Mouse (Mus musculus): ENCODE data around the gene Gm9903. TPM values are rescaled to one million over a fixed set of nuclear protein-coding genes. Genes with fewer than 3 reads are reported as not detected.
A peak's percentile ranks its signal among the peaks of the same experiment; 100 is the strongest.

The Gm9903 gene
- total RNA-seq, 2 experiments from 2014 or later, result 0.87 to 1.2 TPM

DNA sequence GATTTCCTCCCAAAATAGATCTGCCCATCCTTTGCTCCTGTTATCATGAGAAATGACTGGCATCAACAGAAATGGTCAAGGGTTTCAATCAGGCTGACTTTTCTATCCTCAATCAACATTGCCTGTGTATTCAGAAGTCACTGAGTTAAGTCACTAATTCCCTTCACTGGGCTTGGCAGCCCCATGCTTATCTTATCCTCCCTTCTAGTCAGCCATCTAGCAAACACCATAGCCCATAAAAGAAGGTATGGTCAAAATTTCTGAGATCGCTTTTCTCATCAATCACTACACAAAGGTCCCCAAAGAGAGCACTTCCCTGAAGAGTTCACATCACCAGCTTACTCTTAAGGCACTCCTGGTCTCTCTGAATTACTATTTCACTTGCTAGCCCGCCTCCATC lies 21.3 kb downstream of the Gm9903 start:
- no peak for DNase-seq

GRCm38 (mm10) chr5:33651541-33651920 lies 21.8 kb downstream of the Gm9903 start:
- DNase-seq, result no peak

- peak; percentile 96 to 98 for DNase-seq
Measured at GRCm38 (mm10) chr5:33651921-33652782, 22.4 kb downstream of the Gm9903 start, which contains the start of gene Slbp. TSS of gene Slbp (minus strand) at chr5:33652574.

- no peak for DNase-seq
Measured at GRCm38 (mm10) chr5:33652783-33653173, 23.1 kb downstream of the Gm9903 start.

DNA sequence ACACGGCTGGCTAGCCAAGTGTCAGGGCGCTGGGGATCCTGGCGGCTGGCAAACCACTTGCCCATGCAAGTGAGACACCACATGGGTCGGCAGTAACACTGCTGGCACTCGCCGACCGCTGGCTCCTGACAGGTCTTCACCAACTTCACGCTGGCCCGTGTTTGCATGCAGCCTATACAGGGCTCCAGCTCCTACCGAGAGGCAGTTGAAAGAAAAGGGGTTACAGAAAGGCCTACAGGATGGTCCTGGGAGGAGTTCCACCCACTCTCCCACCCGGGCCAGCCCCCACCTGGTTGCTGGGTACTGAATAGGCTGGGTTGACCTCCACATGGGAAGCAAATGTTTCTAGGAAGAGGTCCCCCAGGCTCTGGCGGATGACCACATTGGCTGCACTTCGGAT lies 24.7 kb downstream of the Gm9903 start:
- DNase-seq, result no peak

- no peak for DNase-seq
Measured at GRCm38 (mm10) chr5:33655251-33655840, 25.6 kb downstream of the Gm9903 start.

- no peak for DNase-seq
Measured at GRCm38 (mm10) chr5:33656739-33657138, 27.0 kb downstream of the Gm9903 start.

DNA sequence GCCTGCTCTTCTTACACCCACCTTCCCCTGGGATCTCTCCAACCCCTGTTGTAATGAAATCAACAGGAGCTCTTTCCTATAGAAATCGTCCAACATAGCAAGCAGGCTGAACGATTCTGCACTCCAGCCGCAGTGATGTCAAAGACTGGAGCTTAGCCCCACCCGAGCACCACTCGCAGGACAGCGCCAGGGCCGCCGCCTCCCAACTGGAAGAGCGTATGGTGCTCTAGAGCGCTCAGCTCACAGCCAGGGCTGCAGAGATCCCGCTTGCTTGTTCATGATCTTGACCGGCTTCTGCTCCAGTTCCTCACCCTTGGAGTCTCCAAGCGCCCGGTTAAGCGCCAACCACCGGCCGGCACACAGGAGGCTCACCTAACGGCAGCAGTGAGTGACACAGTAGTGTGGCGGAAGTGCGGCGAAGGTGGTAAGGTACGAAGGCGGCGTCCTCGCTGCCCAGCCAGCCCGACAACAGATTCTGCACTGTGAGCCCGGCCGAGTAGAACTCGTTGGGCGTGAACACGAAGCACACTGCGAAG lies 27.6 kb downstream of the Gm9903 start:
- no peak for DNase-seq

- peak; percentile 97 to 100 for DNase-seq
Measured at GRCm38 (mm10) chr5:33657787-33658663, 28.3 kb downstream of the Gm9903 start, which contains the start of the genes Tacc3 and Tmem129. TSS of gene Tacc3 (plus strand) at chr5:33658128. TSS of gene Tmem129 (minus strand) at chr5:33658416.

DNA sequence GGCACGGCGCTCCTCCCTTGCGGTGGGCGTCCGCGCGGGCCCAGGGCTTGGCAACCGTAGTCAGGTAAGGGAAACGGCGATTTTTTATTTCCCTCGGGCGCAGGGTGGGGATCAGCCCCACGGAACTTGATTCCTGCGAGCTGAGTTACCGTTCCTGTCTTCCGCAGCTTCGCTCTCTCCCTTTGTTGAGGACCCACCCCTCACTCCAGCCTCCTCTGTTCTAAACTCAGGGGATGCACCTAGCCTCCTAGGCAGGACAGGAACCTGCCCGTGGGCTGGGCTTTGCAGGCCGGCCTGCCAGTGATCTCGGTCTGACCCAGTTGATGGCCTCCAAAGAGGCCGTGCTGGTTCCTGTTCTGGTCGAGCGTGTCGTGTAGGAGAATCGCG lies 28.9 kb downstream of the Gm9903 start:
- no peak for DNase-seq

- peak in 1 of 2 experiments; percentile 51 for DNase-seq
Measured at GRCm38 (mm10) chr5:33668223-33668622, 38.5 kb downstream of the Gm9903 start.

DNA sequence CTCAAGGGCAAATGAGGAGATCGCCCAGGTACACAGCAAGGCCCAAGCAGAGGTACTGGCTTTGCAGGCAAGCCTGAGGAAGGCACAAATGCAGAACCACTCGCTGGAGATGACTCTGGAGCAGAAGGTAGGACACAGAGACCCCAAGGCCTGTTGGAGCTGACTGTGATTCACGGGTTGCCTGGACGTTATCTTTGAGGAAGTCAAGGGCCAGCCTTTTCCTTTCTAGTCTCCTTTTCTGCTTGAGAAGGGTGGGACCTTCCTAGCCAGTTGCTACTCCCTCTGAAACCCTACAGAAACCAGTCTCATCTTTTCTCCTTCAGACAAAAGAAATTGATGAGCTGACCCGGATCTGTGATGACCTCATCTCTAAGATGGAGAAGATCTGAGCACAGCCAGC lies 41.9 kb downstream of the Gm9903 start:
- no peak for DNase-seq

GRCm38 (mm10) chr5:33674439-33674838 lies 44.7 kb downstream of the Gm9903 start:
- DNase-seq, result peak in 1 of 2 experiments; percentile 30

DNA sequence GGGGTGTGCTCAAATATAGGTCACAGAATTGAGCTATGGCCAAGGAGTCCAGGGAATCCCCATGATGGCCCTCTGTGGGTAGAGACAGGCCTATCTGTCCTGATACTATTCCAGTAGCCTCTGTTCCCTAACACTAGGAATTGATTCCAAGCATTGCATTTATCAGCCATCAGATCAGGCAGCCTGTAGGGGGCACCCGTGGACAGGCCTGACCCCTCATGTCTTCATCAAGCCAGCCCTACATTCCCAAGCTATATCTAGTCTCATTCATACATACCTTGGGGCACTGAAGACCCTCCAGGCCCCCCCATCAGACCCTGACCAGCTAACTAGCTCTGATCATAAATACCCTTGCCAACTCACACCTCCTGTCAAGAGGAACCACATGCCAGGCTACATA lies 46.2 kb downstream of the Gm9903 start:
- DNase-seq, result peak in 1 of 2 experiments; percentile 53

DNA sequence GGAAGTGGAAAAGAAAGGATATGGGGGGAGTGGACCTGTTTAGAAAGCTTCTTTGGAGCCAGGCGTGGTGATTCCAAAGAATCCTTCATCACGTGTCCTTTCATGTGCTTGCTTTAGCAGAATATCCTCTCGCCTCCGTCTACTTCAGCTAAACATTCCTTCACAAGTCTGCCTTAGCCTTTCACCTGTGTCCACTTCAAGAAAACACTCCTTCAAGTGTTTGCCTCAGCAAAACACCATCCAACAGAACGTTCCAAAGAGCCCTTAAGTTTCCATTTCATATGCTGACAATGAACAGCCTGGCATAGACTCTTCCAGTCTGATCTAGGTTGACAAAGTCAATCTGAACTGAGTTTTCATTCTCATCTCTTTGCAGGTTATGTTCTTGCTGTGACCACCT lies 48.5 kb downstream of the Gm9903 start:
- DNase-seq, result no peak

DNA sequence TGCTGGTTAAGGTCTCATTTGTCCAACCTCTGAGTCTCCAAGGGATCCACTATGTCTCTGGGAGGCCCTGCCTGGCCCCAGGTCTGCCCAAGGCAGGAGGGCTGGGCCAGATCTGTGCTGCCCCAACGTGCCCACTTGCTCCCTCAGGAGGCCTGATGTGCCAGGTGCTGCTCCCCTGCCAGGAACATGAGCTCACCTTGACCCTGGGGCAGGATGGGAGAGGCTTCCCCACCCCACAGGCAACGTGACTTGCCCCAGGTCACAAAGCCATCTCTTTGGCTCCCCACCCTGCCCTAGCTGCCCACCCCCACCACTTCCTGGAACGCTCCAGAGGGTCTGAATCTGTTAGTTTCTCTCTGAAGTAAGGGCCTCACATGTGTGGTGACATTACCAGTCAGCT lies 51.3 kb downstream of the Gm9903 start:
- DNase-seq, result no peak

Other genes starting within 250 kb of the Gm9903 start
- not detected for gene Nkx1-1, start 195.9 kb upstream of the Gm9903 start, total RNA-seq (2021)
- 10 to 100 TPM; 21.6 to 28.7 TPM for gene Fam53a, start 290 bp upstream of the Gm9903 start, total RNA-seq (2021)
- gene Slbp, start 22.6 kb downstream of the Gm9903 start, total RNA-seq (2021), result 10 to 100 TPM; 13.5 to 14.7 TPM
- 1 to 10 TPM; 1.5 to 2.5 TPM for gene Tacc3, start 28.2 kb downstream of the Gm9903 start, total RNA-seq (2021)
- gene Tmem129, start 28.5 kb downstream of the Gm9903 start, total RNA-seq (2021), result 10 to 100 TPM; 19.5 to 19.6 TPM
- 10 to 100 TPM; 10.3 to 11.9 TPM for gene Fgfr3, start 91.7 kb downstream of the Gm9903 start, total RNA-seq (2021)
- 100 to 1,000 TPM; 141 to 143 TPM for gene Letm1, start 152.9 kb downstream of the Gm9903 start, total RNA-seq (2021)
- gene Nsd2, start 190.8 kb downstream of the Gm9903 start, total RNA-seq (2021), result 10 to 100 TPM; 22.2 to 22.8 TPM

All from heart, adult 18-20 months (tissue).